Mouse (Mus musculus) left cerebral cortex, adult 2 months (tissue): ENCODE measurements around the gene Gm49380. TPM values are rescaled to one million over a fixed set of nuclear protein-coding genes. Genes with fewer than 3 reads are reported as not detected.

ENCODE experiments used
- DNase-seq, 2 experiments: peaks; one replicate each; pipeline ENCODE4 v3.0.0; 2021 to 2022; ENCODE audit warnings: low spot score in 2 of 2, mixed read lengths in 1 of 2; ENCODE audit errors: extremely low spot score in 1 of 2
- H3K27ac ChIP-seq: fragments of 200-600 bp; 2 replicates; pipeline ENCODE4 v1.8.1; 2022
- H3K4me3 ChIP-seq: fragments of 200-600 bp; 2 replicates; pipeline ENCODE4 v1.8.1; 2022
- CTCF ChIP-seq: fragments of 200-600 bp; IDR thresholded peaks from 2 replicates; pipeline ENCODE4 v1.8.1; 2022; ENCODE audit warnings: antibody characterized with exemption, mild to moderate bottlenecking, moderate library complexity
- intact Hi-C: fragments of 180-260 bp; cut with DNase I; formaldehyde crosslinking; loops from one replicate; pipeline ENCODE4 v1.15.1; 2025
- total RNA-seq, 2 experiments: library from RNA; stranded (reverse); gene quantifications; 2 replicates each; pipeline ENCODE4 v1.2.3; 2021

The Gm49380 gene
- total RNA-seq, 2 experiments from 2014 or later: 0.56 TPM; not detected in 1

DNA sequence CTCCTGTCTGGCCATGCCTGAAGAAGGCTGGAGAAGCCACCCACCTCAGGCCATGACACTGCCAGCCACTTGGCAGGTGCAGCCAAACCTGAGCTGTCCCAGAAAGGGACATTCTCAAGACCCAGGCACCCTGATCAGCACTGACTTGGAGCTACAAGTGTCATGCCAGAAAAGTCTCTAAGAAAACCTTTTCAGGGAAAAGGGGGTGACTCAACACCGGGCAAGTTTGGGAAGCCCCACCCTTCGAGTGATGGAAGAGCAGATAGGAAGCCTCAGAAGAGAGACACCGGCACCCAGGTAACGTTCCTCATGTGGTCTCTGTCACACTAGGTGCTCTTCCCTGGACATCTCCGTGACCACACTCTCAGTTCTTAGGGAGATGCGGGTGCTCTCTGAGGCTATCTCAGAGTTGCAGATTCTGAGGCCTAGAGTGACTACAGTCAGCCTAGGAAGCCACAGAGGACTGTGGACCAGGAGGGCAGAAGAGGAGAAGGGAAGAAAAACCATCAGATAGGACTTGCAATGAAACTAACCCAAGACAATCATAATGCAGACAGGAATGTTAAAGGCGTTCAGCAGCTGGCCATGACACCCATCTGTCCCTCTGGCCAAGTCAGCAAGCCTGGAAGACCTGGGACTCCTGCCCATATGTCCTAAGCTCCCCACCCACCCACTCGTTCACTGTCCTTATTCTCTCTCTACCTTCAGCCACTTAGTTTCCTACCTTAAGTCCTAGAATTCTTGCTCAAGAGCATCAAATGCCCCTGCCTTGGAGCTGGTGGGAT, 63.7 kb downstream of the Gm49380 start:
- Histone ChIP-seq H3K4me3 (no peak overlapping the region), H3K27ac (peak overlapping the region; percentile 81)
- DNase-seq: no peak
- intact Hi-C loops: no loop called here
- TF ChIP-seq CTCF: no peak

DNA sequence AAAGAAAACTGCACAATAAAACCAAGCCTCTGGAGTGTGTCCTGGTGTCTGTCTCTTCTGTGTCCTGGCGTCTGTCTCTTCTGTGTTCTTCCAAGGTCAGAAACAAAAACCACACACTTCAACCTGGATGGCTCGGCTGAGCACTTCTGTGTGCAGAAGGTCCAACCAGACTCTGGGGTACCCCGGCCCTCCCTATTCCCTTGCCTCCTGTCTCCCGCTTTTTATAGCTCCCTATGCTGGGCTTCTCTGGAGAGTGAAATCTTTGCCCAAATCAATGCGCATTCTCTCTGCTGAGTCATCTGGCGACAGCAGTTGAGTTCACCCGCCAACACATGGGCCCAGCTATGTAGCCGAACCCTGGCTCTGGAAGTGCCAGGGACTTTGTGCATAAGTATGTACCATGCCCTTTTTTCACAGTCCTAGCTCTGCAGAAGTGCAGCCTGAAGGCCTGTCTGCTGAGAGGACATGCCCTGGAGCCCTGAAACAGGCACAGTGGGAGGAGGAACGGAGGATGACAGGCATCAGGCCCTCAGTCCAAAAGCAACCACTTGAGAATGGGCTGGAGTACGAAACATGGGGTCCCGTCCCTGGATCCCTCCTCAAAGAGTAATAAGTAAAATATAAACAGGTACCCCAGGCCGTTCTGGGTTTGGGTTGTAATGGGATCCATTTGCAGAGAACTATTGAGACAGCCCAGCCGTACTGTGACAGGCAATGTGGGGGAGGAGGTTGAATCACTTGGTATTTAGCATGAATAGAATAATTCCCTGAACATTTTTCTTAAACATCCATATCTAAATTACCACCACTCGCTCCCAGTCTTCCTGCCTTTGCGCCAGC, 64.5 kb downstream of the Gm49380 start:
- intact Hi-C loops: no loop called here
- Histone ChIP-seq H3K4me3 (no peak overlapping the region), H3K27ac (peak overlapping the region; percentile 81)
- peak; percentile 52 to 58 for DNase-seq
- no peak for TF ChIP-seq CTCF

DNA sequence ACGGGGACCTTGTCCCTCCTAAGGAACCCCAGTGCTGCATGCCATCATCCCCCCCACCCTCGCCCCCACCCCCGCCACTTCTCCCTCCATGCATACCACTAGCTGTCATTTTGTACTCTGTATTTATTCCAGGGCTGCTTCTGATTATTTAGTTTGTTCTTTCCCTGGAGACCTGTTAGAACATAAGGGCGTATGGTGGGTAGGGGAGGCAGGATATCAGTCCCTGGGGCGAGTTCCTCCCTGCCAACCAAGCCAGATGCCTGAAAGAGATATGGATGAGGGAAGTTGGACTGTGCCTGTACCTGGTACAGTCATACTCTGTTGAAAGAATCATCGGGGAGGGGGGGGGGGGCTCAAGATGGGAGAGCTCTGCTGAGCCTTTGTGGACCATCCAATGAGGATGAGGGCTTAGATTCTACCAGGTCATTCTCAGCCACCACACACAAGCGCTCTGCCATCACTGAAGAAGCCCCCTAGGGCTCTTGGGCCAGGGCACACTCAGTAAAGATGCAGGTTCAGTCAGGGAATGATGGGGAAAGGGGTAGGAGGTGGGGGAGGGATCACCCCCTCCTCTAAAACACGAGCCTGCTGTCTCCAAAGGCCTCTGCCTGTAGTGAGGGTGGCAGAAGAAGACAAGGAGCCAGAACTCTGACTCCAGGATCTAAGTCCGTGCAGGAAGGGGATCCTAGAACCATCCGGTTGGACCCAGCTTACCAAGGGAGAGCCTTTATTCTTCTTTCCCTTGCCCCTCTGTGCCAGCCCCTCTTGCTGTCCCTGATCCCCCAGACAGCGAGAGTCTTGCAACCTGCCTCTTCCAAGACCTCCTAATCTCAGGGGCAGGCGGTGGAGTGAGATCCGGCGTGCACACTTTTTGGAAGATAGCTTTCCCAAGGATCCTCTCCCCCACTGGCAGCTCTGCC, 65.5 kb downstream of the Gm49380 start:
- peak overlapping the region; percentile 81 for H3K27ac ChIP-seq
- TF ChIP-seq CTCF: no peak
- DNase-seq: no peak
- intact Hi-C loops: no loop called here
- no peak overlapping the region for H3K4me3 ChIP-seq

DNA sequence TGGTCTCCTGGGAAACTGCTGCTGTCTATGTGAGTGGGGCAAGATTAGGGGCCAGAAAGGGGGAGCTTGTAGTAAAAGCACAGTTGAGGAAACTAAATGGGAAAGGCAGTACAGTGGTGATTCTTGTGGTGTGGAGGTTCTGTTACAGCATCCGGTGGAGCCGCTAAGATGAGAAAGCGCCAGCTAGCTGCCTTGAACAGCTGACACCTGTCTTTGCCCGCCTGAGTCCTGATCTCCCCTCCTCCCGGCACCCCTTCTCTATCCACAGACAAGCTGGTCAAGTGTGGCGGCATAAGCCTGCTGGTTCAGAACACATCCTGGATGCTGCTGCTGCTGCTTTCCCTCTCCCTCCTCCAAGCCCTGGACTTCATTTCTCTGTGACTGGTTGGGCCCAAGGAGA, 66.2 kb downstream of the Gm49380 start:
- intact Hi-C loops: no loop called here
- TF ChIP-seq CTCF: no peak
- no peak for DNase-seq
- Histone ChIP-seq H3K27ac (peak overlapping the region; percentile 81; the same call in 1 of the 2 replicates), H3K4me3 (peak overlapping the region; percentile 13; the same call in 1 of the 2 replicates)

DNA sequence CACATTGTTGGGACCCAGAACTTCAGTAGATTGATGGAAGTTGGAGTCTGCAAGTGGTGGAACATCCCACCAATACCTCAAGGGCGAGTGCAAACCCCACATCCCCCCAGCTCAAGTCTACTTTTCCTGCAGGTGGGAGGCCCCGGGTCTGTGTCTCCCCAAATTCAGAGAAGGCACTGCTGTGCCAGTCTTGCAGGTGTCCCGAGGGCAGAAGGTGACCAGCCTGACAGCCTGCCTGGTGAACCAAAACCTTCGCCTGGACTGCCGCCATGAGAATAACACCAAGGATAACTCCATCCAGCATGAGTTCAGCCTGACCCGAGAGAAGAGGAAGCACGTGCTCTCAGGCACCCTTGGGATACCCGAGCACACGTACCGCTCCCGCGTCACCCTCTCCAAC, 66.9 kb downstream of the Gm49380 start:
- intact Hi-C loops: no loop called here
- no peak for DNase-seq
- Histone ChIP-seq H3K4me3 (peak overlapping the region; percentile 13; the same call in 1 of the 2 replicates), H3K27ac (no peak overlapping the region)
- no peak for TF ChIP-seq CTCF

DNA sequence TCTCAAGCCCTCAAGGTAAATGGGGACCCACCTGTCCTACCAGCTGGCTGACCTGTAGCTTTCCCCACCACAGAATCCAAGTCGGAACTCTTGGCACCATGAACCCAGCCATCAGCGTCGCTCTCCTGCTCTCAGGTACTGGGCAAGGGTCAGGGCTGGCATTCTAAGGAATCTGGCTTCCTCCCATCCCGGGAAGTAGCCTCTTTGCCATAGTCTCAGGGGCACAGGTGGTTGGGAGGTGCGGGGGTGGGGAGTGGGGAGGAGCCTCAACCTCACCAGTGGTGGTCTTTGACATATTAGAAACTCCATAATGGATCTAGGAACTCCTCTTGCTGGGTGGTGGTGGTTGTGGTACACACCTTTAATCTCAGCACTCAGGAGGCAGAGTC, 67.4 kb downstream of the Gm49380 start:
- Histone ChIP-seq H3K4me3 (peak overlapping the region; percentile 28), H3K27ac (no peak overlapping the region)
- DNase-seq: no peak
- no peak for TF ChIP-seq CTCF
- intact Hi-C loops: no loop called here

DNA sequence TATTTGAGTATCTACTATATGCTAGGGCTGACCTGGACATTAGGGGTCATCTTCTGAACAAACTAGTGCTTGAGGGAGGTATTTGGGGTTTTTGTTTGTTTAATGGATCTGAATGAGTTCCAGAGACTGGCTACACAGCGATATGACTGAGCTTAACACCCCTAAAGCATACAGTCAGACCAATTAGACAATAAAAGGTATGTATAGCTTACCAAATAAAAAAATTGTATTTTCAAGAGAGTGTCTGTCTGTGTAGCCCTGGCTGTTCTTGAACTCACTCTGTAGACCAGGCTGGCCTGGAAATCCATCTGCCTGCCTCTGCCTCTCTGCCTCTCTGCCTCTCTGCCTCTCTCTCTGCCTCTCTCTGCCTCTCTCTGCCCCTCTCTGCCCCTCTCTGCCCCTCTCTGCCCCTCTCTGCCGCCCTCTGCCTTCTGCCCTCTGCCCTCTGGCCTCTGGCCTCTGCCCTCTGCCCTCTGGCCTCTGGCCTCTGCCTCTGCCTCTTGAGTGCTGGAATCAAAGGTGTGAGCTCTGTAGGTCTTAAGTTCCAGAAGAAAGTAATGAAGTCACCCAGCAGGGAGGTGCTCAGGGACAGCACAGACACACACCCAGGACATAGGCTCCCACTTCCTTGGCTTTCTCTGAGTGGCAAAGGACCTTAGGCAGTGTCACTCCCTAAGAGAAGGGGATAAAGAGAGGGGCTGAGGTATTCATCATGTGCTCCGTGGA, 68.0 kb downstream of the Gm49380 start:
- Histone ChIP-seq H3K27ac (peak overlapping the region; percentile 98), H3K4me3 (peak overlapping the region; percentile 80)
- no peak for TF ChIP-seq CTCF
- intact Hi-C loops: no loop called here
- DNase-seq: no peak

DNA sequence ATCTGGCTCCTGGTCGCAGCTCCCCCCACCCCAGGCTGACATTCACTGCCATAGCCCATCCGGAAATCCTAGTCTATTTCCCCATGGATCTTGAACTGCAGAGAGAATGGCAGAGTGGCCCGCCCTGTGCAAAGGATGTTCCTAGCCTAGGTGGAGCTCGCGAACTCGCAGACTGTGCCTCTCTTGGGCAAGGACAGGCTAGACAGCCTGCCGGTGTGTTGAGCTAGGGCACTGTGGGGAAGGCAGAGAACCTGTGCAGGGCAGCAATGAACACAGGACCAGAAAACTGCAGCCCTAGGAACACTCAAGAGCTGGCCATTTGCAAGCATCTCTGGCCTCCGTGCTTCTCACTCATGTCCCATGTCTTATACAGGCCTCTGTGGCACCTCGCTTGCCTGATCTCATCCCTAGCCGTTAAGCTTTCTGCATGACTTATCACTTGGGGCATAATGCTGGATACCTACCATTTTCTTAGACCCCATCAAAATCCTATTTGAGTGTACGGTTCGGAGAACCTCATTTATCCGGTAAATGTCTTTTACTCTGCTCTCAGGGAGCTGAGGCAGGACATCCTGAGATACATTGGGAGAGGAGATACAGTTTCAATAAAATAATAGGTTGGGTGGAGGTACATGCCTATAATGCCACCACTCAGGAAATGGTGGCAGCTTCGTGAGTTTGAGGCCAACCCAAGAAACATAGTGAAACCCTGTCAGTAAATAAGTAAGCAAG, 68.7 kb downstream of the Gm49380 start:
- TF ChIP-seq CTCF: no peak; the same call in 1 of the 2 replicates
- intact Hi-C loops: loop anchor here (5.0 kb wide), 1 partner anchor 37 kb away; no protein-coding TSS in a partner anchor
- peak in 1 of 2 experiments; percentile 40 for DNase-seq
- Histone ChIP-seq H3K27ac (peak overlapping the region; percentile 98), H3K4me3 (peak overlapping the region; percentile 80)

DNA sequence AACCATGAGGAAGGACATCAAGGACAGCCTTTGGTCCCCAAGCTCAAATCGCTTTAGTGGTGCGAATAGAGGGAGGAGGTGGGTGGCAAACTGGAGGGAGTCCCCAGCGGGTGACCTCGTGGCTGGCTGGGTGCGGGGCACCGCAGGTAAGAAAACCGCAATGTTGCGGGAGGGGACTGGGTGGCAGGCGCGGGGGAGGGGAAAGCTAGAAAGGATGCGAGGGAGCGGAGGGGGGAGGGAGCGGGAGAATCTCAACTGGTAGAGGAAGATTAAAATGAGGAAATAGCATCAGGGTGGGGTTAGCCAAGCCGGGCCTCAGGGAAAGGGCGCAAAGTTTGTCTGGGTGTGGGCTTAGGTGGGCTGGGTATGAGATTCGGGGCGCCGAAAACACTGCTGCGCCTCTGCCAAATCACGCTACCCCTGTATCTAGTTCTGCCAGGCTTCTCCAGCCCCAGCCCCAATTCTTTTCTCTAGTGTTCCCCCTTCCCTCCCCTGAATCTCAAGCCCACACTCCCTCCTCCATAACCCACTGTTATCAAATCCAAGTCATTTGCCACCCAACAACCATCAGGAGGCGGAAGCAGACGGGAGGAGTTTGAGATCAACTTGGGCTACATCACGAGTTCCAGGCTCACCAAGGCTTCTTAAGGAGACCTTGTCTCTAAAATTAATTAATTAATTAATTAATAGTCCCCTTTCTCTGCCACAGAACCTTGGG, 69.4 kb downstream of the Gm49380 start:
- H3K27ac ChIP-seq: peak overlapping the region; percentile 98
- peak overlapping the region; percentile 80 for H3K4me3 ChIP-seq
- peak; percentile 36 to 48 for DNase-seq
- intact Hi-C loops: loop anchor here (2.0 to 5.0 kb wide), 3 partner anchors 23 to 43 kb away; partner anchors contain the start of gene Usp2
- no peak for TF ChIP-seq CTCF
